13 mouse cellular contexts compared by ENCODE assay signal in the genomic region with DNA sequence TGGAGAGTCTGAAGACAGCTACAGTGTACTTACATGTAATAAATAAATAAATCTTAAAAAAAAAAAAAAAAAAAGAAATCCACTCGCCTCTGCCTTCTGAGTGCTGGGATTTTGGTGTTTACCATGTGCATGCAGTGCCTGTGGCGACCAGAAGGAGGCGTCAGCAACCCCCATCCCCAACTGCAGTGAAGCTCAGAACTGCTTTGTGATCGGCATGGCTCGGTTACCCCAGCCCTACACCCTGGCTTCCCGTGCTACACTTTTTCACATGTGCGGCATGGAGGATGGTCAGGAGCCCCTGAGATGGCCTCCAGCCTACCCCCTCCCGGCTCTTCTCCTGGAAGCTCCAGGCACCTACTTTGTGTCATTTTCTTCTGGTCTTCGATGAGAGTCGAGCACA. TPM values are rescaled to one million over a fixed set of nuclear protein-coding genes. Genes with fewer than 3 reads are reported as not detected.
DNase-seq lines count a peak whose midpoint lies in the region; ATAC-seq and TF ChIP-seq lines count a peak whose summit lies in the region.
"Had no signal": no experiment of that assay in that cellular context is flagged by ENCODE, and none has a peak within 500 bp of the region (broad histone marks: within the 10 kb centered on the region; RNA-seq: fewer than 3 reads in every experiment).

No protein-coding gene starts in this region.

- no peak overlapping the region for H3K4me3 ChIP-seq in liver, adult 2 months (ENCODE audit: insufficient read depth, low read depth, low read length)
- no peak overlapping the region for H3K4me3 ChIP-seq in liver, embryonic 11.5 days (ENCODE audit: low read depth, low read length)
- H3K4me3 ChIP-seq in CH12.LX (replicated peaks in 1 of 3; ENCODE audit: low read depth in 2 of 3, low read length in 2 of 3, poor library complexity in 1 of 3) (no peak overlapping the region), MEL (ENCODE audit: control insufficient read depth in 1 of 2, insufficient read depth in 1 of 2, low read depth in 2 of 2, low read length in 2 of 2) (no peak overlapping the region)
- H3K4me3 ChIP-seq: heart, embryonic 15.5 days; lung, embryonic 15.5 days; myocyte had no signal

- 0 out of 2 replicates have a peak, but pooled peaks cover 1% of the 10 kb centered on the region for H3K4me1 ChIP-seq in liver, adult 2 months (ENCODE audit: control insufficient read depth, insufficient read depth, low read length)
- peaks cover 18% of the 10 kb centered on the region for H3K4me1 ChIP-seq in liver, embryonic 11.5 days (replicated peaks; ENCODE audit: control insufficient read depth, insufficient read depth, low read length)
- H3K4me1 ChIP-seq in CH12.LX (ENCODE audit: control insufficient read depth in 1 of 2, insufficient read depth in 2 of 2) (peaks cover 13 to 15% of the 10 kb centered on the region in 2 experiments), MEL (ENCODE audit: control insufficient read depth in 1 of 2, insufficient read depth in 2 of 2, low read length in 2 of 2) (peaks cover 2 to 14% of the 10 kb centered on the region in 2 experiments; a peak in 3 of 4 replicates)
- H3K4me1 ChIP-seq: lung, embryonic 15.5 days had no signal

- H3K27ac ChIP-seq in liver, adult 2 months (replicated peaks; ENCODE audit: insufficient read depth, low read depth, low read length): no peak overlapping the region
- no peak overlapping the region for H3K27ac ChIP-seq in liver, embryonic 11.5 days (ENCODE audit: low read depth, low read length)
- H3K27ac ChIP-seq in CH12.LX (ENCODE audit: insufficient read depth, low read depth): no peak overlapping the region
- H3K27ac ChIP-seq in MEL (ENCODE audit: control insufficient read depth, low read depth, low read length): no peak overlapping the region
- H3K27ac ChIP-seq: heart, embryonic 15.5 days; lung, embryonic 15.5 days had no signal

- in situ Hi-C loops in CH12.LX (cut with MboI; ENCODE audit: low pct_ligation_motif_present, low pct_unique_long_range_greater_than_20kb, low sequenced_read_pairs): no loop called here

- H3K79me2 ChIP-seq in liver, adult 2 months (ENCODE audit: control insufficient read depth, insufficient read depth, low read length): no peaks in the 10 kb centered on the region
- no peaks in the 10 kb centered on the region for H3K79me2 ChIP-seq in CH12.LX (replicated peaks; ENCODE audit: control insufficient read depth, extremely low read depth, insufficient read depth, poor library complexity, severe bottlenecking)
- H3K79me2 ChIP-seq in MEL (ENCODE audit: control insufficient read depth, insufficient read depth, low read length, poor library complexity): no peaks in the 10 kb centered on the region

- no peak overlapping the region for H3K9ac ChIP-seq in liver, adult 2 months (ENCODE audit: low read depth, low read length)
- H3K9ac ChIP-seq in liver, embryonic 11.5 days (ENCODE audit: low read depth, low read length): no peak overlapping the region
- no peak overlapping the region for H3K9ac ChIP-seq in CH12.LX (ENCODE audit: insufficient read depth, low read depth)
- no peak overlapping the region for H3K9ac ChIP-seq in MEL (ENCODE audit: control insufficient read depth, low read depth, low read length, poor library complexity, severe bottlenecking)
- H3K9ac ChIP-seq: heart, embryonic 15.5 days; lung, embryonic 15.5 days had no signal

- TF ChIP-seq RAD21 in CH12.LX (IDR thresholded peaks at IDR 0.05; ENCODE audit: low read depth, low read length) (peak; percentile 32), MEL (IDR thresholded peaks at IDR 0.05; ENCODE audit: low read depth, low read length) (no peak; the same call in 1 of the 2 replicates)

- TF ChIP-seq POLR2A in liver, adult 2 months (IDR thresholded peaks at IDR 0.05; ENCODE audit: extremely low read depth, insufficient read depth, low read length): no peak
- no peak for TF ChIP-seq POLR2A in CH12.LX (IDR thresholded peaks at IDR 0.05; ENCODE audit: low read depth, low read length)
- TF ChIP-seq POLR2A in MEL (IDR thresholded peaks at IDR 0.05; ENCODE audit: control insufficient read depth in 1 of 2, insufficient read depth in 1 of 2, low read depth in 1 of 2, low read length in 2 of 2, poor library complexity in 1 of 2): no peak

- no peak overlapping the region; the same call in 1 of the 2 replicates for H3K4me2 ChIP-seq in liver, embryonic 11.5 days
- H3K4me2 ChIP-seq in CH12.LX (ENCODE audit: insufficient read depth, low read depth, poor library complexity, severe bottlenecking): no peak overlapping the region
- H3K4me2 ChIP-seq: heart, embryonic 15.5 days; lung, embryonic 15.5 days had no signal

- H3K27me3 ChIP-seq in liver, adult 2 months (ENCODE audit: control insufficient read depth, insufficient read depth, low read length): no peaks in the 10 kb centered on the region
- 0 out of 2 replicates have a peak, but pooled peaks cover 3% of the 10 kb centered on the region for H3K27me3 ChIP-seq in liver, embryonic 11.5 days (replicated peaks; ENCODE audit: control insufficient read depth, insufficient read depth, low read length)
- H3K27me3 ChIP-seq in CH12.LX (replicated peaks): peaks cover 64% of the 10 kb centered on the region
- peaks cover 2 to 3% of the 10 kb centered on the region in 2 experiments; a peak in 2 of 4 replicates for H3K27me3 ChIP-seq in MEL (ENCODE audit: control insufficient read depth in 1 of 2, insufficient read depth in 2 of 2, low read length in 2 of 2)
- H3K27me3 ChIP-seq: heart, embryonic 15.5 days; lung, embryonic 15.5 days had no signal

- no peak for ATAC-seq in liver, embryonic 11.5 days (replicated peaks; ENCODE audit: low FRiP score)
- ATAC-seq in megakaryocyte progenitor cell, adult 5-6 weeks (replicated peaks; ENCODE audit: poor library complexity): peak; percentile 62

- TF ChIP-seq EP300 in CH12.LX (IDR thresholded peaks at IDR 0.05; ENCODE audit: low read length) (no peak), MEL (IDR thresholded peaks at IDR 0.05; ENCODE audit: low read depth in 1 of 2, low read length in 2 of 2) (no peak)

- DNase-seq in liver, adult 2 months (ENCODE audit: extremely low read depth, low read depth, low spot score): no peak
- DNase-seq in liver, embryonic 11.5 days (ENCODE audit: low spot score): no peak
- DNase-seq in CH12.LX (ENCODE audit: extremely low read depth) (peak; percentile 39), MEL (ENCODE audit: low read depth, low spot score) (peak; percentile 58)
- DNase-seq in urinary bladder, postnatal 36 days (ENCODE audit: low spot score in 2 of 2): no peak
- no peak for DNase-seq in urinary bladder, adult 2 months (ENCODE audit: low spot score)
- DNase-seq: adrenal gland, postnatal 10 days; cerebellum, adult 18-20 months; kidney, adult 18-20 months had no signal

- dilution Hi-C loops in CH12.LX (cut with MboI; ENCODE audit: extremely low pct_ligation_motif_present, extremely low pct_unique_long_range_greater_than_20kb, low sequenced_read_pairs): no loop called here

- no peaks in the 10 kb centered on the region for H3K36me3 ChIP-seq in liver, adult 2 months (ENCODE audit: control insufficient read depth, insufficient read depth, low read length)
- no peaks in the 10 kb centered on the region for H3K36me3 ChIP-seq in liver, embryonic 11.5 days (ENCODE audit: control insufficient read depth, insufficient read depth, low read length)
- H3K36me3 ChIP-seq in CH12.LX (replicated peaks in 1 of 2; ENCODE audit: control insufficient read depth in 1 of 2, insufficient read depth in 1 of 2, low read length in 1 of 2) (no peaks in the 10 kb centered on the region), MEL (ENCODE audit: control insufficient read depth in 1 of 2, insufficient read depth in 2 of 2, low read length in 2 of 2) (peaks cover 0 to 5% of the 10 kb centered on the region in 2 experiments; a peak in 1 of 4 replicates)
- H3K36me3 ChIP-seq: heart, embryonic 15.5 days; lung, embryonic 15.5 days had no signal

- H3K9me3 ChIP-seq in liver, embryonic 11.5 days (ENCODE audit: control insufficient read depth, low read length): no peaks in the 10 kb centered on the region
- H3K9me3 ChIP-seq in CH12.LX (replicated peaks; ENCODE audit: low read length): no peaks in the 10 kb centered on the region
- H3K9me3 ChIP-seq in MEL (replicated peaks; ENCODE audit: insufficient read depth, low read length): no peaks in the 10 kb centered on the region
- H3K9me3 ChIP-seq: heart, embryonic 15.5 days; lung, embryonic 15.5 days had no signal

- TF ChIP-seq CTCF in liver, adult 2 months (IDR thresholded peaks at IDR 0.05; ENCODE audit: low read depth, low read length): peak; percentile 65
- TF ChIP-seq CTCF in CH12.LX (conservative IDR thresholded peaks at IDR 0.05 in 1 of 2, IDR thresholded peaks at IDR 0.05 in 1 of 2; ENCODE audit: low read depth in 2 of 2, low read length in 2 of 2) (peak; percentile 42 to 70), MEL (IDR thresholded peaks at IDR 0.05 in 2 of 3, conservative IDR thresholded peaks at IDR 0.05 in 1 of 3; ENCODE audit: control insufficient read depth in 1 of 3, insufficient read depth in 1 of 3, low read depth in 2 of 3, low read length in 3 of 3, poor library complexity in 1 of 3, severe bottlenecking in 1 of 3) (peak; percentile 54 to 73 (median 64))

- 67% methylated on average over 10 of the region's 10 CpGs for WGBS in liver, adult 2 months
- whole genome bisulfite sequencing in liver, embryonic 11.5 days: 55% methylated on average over 10 of the region's 10 CpGs

RNA-seq across cellular contexts. Expression of a gene that starts 11.4 kb away (rescaled TPM):
- total RNA-seq in liver, adult 2 months (2014; rRNA removed): 7.9 and 8.6 TPM in 2 replicates
- 15.8 and 27.9 TPM in 2 replicates for polyA plus RNA-seq in liver, adult 2 months (2012; rRNA removed)
- 27.7 and 30.5 TPM in 2 replicates for polyA plus RNA-seq in liver, embryonic 11.5 days (2014; fragmentation: Nextera tagmentation; extraction: Ambion mirVana)
- total RNA-seq in CH12.LX (2012; rRNA removed) (18.8 and 27.9 TPM in 2 replicates), CH12.LX (2014; rRNA removed) (11.7 and 14.3 TPM in 2 replicates), MEL (2012; rRNA removed) (21.6 and 24.7 TPM in 2 replicates)
- polyA plus RNA-seq in CH12.LX (2012; ENCODE audit: insufficient read length, low read depth) (31.6 and 31.8 TPM in 2 replicates), MEL (2012; ENCODE audit: insufficient read depth in 1 of 2, insufficient read length in 2 of 2, low read depth in 1 of 2, low replicate concordance in 2 of 2, missing spikeins in 1 of 2) (10 to 100 TPM in 1 of 2 experiments, not detected in 1; 46.4 TPM)
- total RNA-seq in megakaryocyte progenitor cell, adult 5-6 weeks (2015): 7.8 and 11.0 TPM in 2 replicates
- total RNA-seq in megakaryocyte progenitor cell, adult 5-6 weeks (2017): 8.1 and 10.3 TPM in 2 replicates
- polyA plus RNA-seq in urinary bladder, adult 2 months (2012; rRNA removed): 67.8 and 74.1 TPM in 2 replicates

RNA-seq across cellular contexts. Expression of a gene that starts 12.2 kb away (rescaled TPM):
- under 0.01 TPM in 1 of 2 replicates, not detected in the other for total RNA-seq in liver, adult 2 months (2014; rRNA removed)
- polyA plus RNA-seq in liver, adult 2 months (2012; rRNA removed): 0.02 TPM in 1 of 2 replicates, not detected in the other
- 0.08 and 0.09 TPM in 2 replicates for polyA plus RNA-seq in liver, embryonic 11.5 days (2014; fragmentation: Nextera tagmentation; extraction: Ambion mirVana)
- total RNA-seq in CH12.LX (2012; rRNA removed) (0.04 TPM in 1 of 2 replicates, not detected in the other), CH12.LX (2014; rRNA removed) (not detected in 2 replicates), MEL (2012; rRNA removed) (not detected in 2 replicates)
- polyA plus RNA-seq in CH12.LX (2012; ENCODE audit: insufficient read length, low read depth) (0.11 TPM in 1 of 2 replicates, not detected in the other), MEL (2012; ENCODE audit: insufficient read depth in 1 of 2, insufficient read length in 2 of 2, low read depth in 1 of 2, low replicate concordance in 2 of 2, missing spikeins in 1 of 2) (under 1 TPM in 1 of 2 experiments, not detected in 1; 0.11 TPM)
- not detected in 2 replicates for total RNA-seq in megakaryocyte progenitor cell, adult 5-6 weeks (2015)
- total RNA-seq in megakaryocyte progenitor cell, adult 5-6 weeks (2017): not detected in 2 replicates
- 0.04 and 0.07 TPM in 2 replicates for polyA plus RNA-seq in urinary bladder, adult 2 months (2012; rRNA removed)

RNA-seq across cellular contexts. Expression of a gene that starts 31.7 kb away (rescaled TPM):
- 8.9 and 10.8 TPM in 2 replicates for total RNA-seq in liver, adult 2 months (2014; rRNA removed)
- 12.3 and 15.0 TPM in 2 replicates for polyA plus RNA-seq in liver, adult 2 months (2012; rRNA removed)
- polyA plus RNA-seq in liver, embryonic 11.5 days (2014; fragmentation: Nextera tagmentation; extraction: Ambion mirVana): 113 and 123 TPM in 2 replicates
- 83.7 and 85.1 TPM in 2 replicates for total RNA-seq in CH12.LX (2012; rRNA removed)
- total RNA-seq in CH12.LX (2014; rRNA removed): 94.5 and 105 TPM in 2 replicates
- polyA plus RNA-seq in CH12.LX (2012; ENCODE audit: insufficient read length, low read depth): 73.4 and 75.9 TPM in 2 replicates
- 113 and 131 TPM in 2 replicates for total RNA-seq in MEL (2012; rRNA removed)
- polyA plus RNA-seq in MEL (2012; ENCODE audit: insufficient read depth in 1 of 2, insufficient read length in 2 of 2, low read depth in 1 of 2, low replicate concordance in 2 of 2, missing spikeins in 1 of 2): 100 to 1,000 TPM in 1 of 2 experiments, not detected in 1; 124 TPM
- 37.8 and 41.4 TPM in 2 replicates for total RNA-seq in megakaryocyte progenitor cell, adult 5-6 weeks (2015)
- total RNA-seq in megakaryocyte progenitor cell, adult 5-6 weeks (2017): 28.2 and 39.7 TPM in 2 replicates
- polyA plus RNA-seq in urinary bladder, adult 2 months (2012; rRNA removed): 43.9 and 48.9 TPM in 2 replicates

RNA-seq across cellular contexts. Expression of a gene that starts 58.8 kb away (rescaled TPM):
- 0.09 TPM in 1 of 2 replicates, not detected in the other for total RNA-seq in liver, adult 2 months (2014; rRNA removed)
- 0.06 TPM in 1 of 2 replicates, not detected in the other for polyA plus RNA-seq in liver, adult 2 months (2012; rRNA removed)
- polyA plus RNA-seq in liver, embryonic 11.5 days (2014; fragmentation: Nextera tagmentation; extraction: Ambion mirVana): 0.15 TPM in 1 of 2 replicates, not detected in the other
- not detected in 2 replicates for total RNA-seq in CH12.LX (2012; rRNA removed)
- not detected in 2 replicates for total RNA-seq in CH12.LX (2014; rRNA removed)
- not detected in 2 replicates for polyA plus RNA-seq in CH12.LX (2012; ENCODE audit: insufficient read length, low read depth)
- total RNA-seq in MEL (2012; rRNA removed): 0.15 and 0.16 TPM in 2 replicates
- polyA plus RNA-seq in MEL (2012; ENCODE audit: insufficient read depth in 1 of 2, insufficient read length in 2 of 2, low read depth in 1 of 2, low replicate concordance in 2 of 2, missing spikeins in 1 of 2): 1 to 10 TPM in 1 of 2 experiments, not detected in 1; 1.3 TPM
- not detected in 2 replicates for total RNA-seq in megakaryocyte progenitor cell, adult 5-6 weeks (2015)
- not detected in 2 replicates for total RNA-seq in megakaryocyte progenitor cell, adult 5-6 weeks (2017)
- 0.30 and 0.32 TPM in 2 replicates for polyA plus RNA-seq in urinary bladder, adult 2 months (2012; rRNA removed)

Comparison
In these comparisons a context has a peak if more than half of its experiments do, and no peak if none do; other contexts are left out.
1. DNase-seq: peak in CH12.LX (single experiment) and MEL (single experiment); none in liver, adult 2 months (single experiment), liver, embryonic 11.5 days (single experiment), urinary bladder, postnatal 36 days (0 of 2) and urinary bladder, adult 2 months (single experiment).
2. Peak in every context shown above with its lines, with median percentiles within 50 percentile points of each other: CTCF ChIP-seq.